Mouse (Mus musculus) skeletal muscle tissue, adult 2 months (tissue): Measurements from ENCODE around the gene Nell1.
"Not testable (repeated sequence)": the region's sequence is repeated elsewhere in the genome, so short reads cannot be mapped to it uniquely, and the experiment has no call there.

Experiments
- DNase-seq: peaks from one replicate; pipeline ENCODE4 v3.0.0-alpha.2; 2012; ENCODE audit warnings: low read depth, low spot score

Nell1 gene

GRCm38 (mm10) chr7:49974841-49975440, at the start of gene Nell1:
Gene Nell1 (plus strand): TSS chr7:49974864.
- no peak for DNase-seq

GRCm38 (mm10) chr7:49928571-49928970, 46.1 kb upstream of the Nell1 start:
- DNase-seq: no peak

- no peak for DNase-seq
Measured at GRCm38 (mm10) chr7:49929999-49930398, 44.7 kb upstream of the Nell1 start.

- not testable (repeated sequence) for DNase-seq
Measured at GRCm38 (mm10) chr7:49933386-49934115, 41.1 kb upstream of the Nell1 start.

- DNase-seq: no peak
Measured at GRCm38 (mm10) chr7:49936821-49937220, 37.8 kb upstream of the Nell1 start.

- no peak for DNase-seq
Measured at GRCm38 (mm10) chr7:49942023-49942422, 32.6 kb upstream of the Nell1 start.

- no peak for DNase-seq
Measured at GRCm38 (mm10) chr7:49942490-49942889, 32.2 kb upstream of the Nell1 start.

GRCm38 (mm10) chr7:49946691-49947090, 28.0 kb upstream of the Nell1 start:
- DNase-seq: no peak

- no peak for DNase-seq
Measured at GRCm38 (mm10) chr7:49953546-49954181, 21.0 kb upstream of the Nell1 start.

- DNase-seq: no peak
Measured at GRCm38 (mm10) chr7:49954834-49955233, 19.8 kb upstream of the Nell1 start.

GRCm38 (mm10) chr7:49957142-49957541, 17.5 kb upstream of the Nell1 start:
- no peak for DNase-seq

GRCm38 (mm10) chr7:49963764-49964163, 10.9 kb upstream of the Nell1 start:
- no peak for DNase-seq

GRCm38 (mm10) chr7:49969516-49969915, 5.1 kb upstream of the Nell1 start:
- no peak for DNase-seq

GRCm38 (mm10) chr7:49975441-49976121, 917 bp downstream of the Nell1 start:
- no peak for DNase-seq

GRCm38 (mm10) chr7:49981511-49982227, 7.0 kb downstream of the Nell1 start:
- DNase-seq: no peak

- no peak for DNase-seq
Measured at GRCm38 (mm10) chr7:49984698-49985097, 10.0 kb downstream of the Nell1 start.

GRCm38 (mm10) chr7:49985947-49986346, 11.3 kb downstream of the Nell1 start:
- no peak for DNase-seq

- DNase-seq: no peak
Measured at GRCm38 (mm10) chr7:49999321-49999720, 24.7 kb downstream of the Nell1 start.

- DNase-seq: no peak
Measured at GRCm38 (mm10) chr7:50005268-50005667, 30.6 kb downstream of the Nell1 start.

- no peak for DNase-seq
Measured at GRCm38 (mm10) chr7:50035187-50036153, 60.8 kb downstream of the Nell1 start.
